Mouse (Mus musculus) hindbrain, embryonic 11.5 days (tissue): ENCODE results near the gene Nptn. TPM values are rescaled to one million over a fixed set of nuclear protein-coding genes. Genes with fewer than 3 reads are reported as not detected.

Experiments
- ATAC-seq: fragments of 200-750 bp; cut with Nextera tagmentation; 2 replicates; pipeline ENCODE4 v1.8.0; 2017; ENCODE audit warnings: mild to moderate bottlenecking, moderate TSS enrichment, moderate library complexity; ENCODE audit not compliant: low FRiP score
- DNase-seq: peaks from one replicate; pipeline ENCODE4 v3.0.0-alpha.2; 2015; ENCODE audit warnings: low spot score
- H3K27ac ChIP-seq: fragments of 300-500 bp; sonication (generic); 2 replicates; pipeline ENCODE4 v1.5.1; 2014; ENCODE audit warnings: mild to moderate bottlenecking, low read depth, low read length
- H3K27me3 ChIP-seq: fragments of 300-500 bp; sonication (generic); 2 replicates; pipeline ENCODE4 v1.6.1; 2014; ENCODE audit warnings: mild to moderate bottlenecking, low read length, moderate library complexity, mixed read lengths; ENCODE audit not compliant: control insufficient read depth, insufficient read depth
- H3K36me3 ChIP-seq: fragments of 300-500 bp; sonication (generic); 2 replicates; pipeline ENCODE4 v1.6.1; 2014; ENCODE audit warnings: mild to moderate bottlenecking, low read length, moderate library complexity, mixed read lengths; ENCODE audit not compliant: control insufficient read depth, insufficient read depth
- H3K4me1 ChIP-seq: fragments of 300-500 bp; sonication (generic); replicated peaks from 2 replicates; pipeline ENCODE4 v1.6.1; 2014; ENCODE audit warnings: low read length, mixed read lengths; ENCODE audit not compliant: control insufficient read depth, insufficient read depth
- H3K4me2 ChIP-seq: fragments of 300-500 bp; sonication (generic); replicated peaks from 2 replicates; pipeline ENCODE4 v1.6.1; 2014; ENCODE audit warnings: mild to moderate bottlenecking, low read depth, low read length
- H3K4me3 ChIP-seq: fragments of 300-500 bp; sonication (generic); 2 replicates; pipeline ENCODE4 v1.5.1; 2014; ENCODE audit warnings: low read depth, low read length
- H3K9ac ChIP-seq: fragments of 300-500 bp; sonication (generic); 2 replicates; pipeline ENCODE4 v1.6.1; 2014; ENCODE audit warnings: low read depth, low read length
- H3K9me3 ChIP-seq: fragments of 300-500 bp; sonication (generic); 2 replicates; pipeline ENCODE4 v1.6.1; 2016; ENCODE audit warnings: low read length; ENCODE audit not compliant: control insufficient read depth
- WGBS: fragments of 180-500 bp; shearing (Covaris S2); extraction: QIAGEN DNeasy Blood & Tissue Kit; methylation state at CpG from one replicate; pipeline ENCODE4 v1.1.7; 2014; 5-methylcytosine and 5-hydroxymethylcytosine counted together
- polyA plus RNA-seq: library from polyadenylated mRNA; unstranded; fragments of >200 nt; fragmentation: Nextera tagmentation; extraction: Ambion mirVana; gene quantifications from 2 replicates; pipeline ENCODE4 v1.2.1, GENCODE M21; 2014

The Nptn gene
- polyA plus RNA-seq, 1 experiment from 2014 or later, result 70.4 TPM

DNA sequence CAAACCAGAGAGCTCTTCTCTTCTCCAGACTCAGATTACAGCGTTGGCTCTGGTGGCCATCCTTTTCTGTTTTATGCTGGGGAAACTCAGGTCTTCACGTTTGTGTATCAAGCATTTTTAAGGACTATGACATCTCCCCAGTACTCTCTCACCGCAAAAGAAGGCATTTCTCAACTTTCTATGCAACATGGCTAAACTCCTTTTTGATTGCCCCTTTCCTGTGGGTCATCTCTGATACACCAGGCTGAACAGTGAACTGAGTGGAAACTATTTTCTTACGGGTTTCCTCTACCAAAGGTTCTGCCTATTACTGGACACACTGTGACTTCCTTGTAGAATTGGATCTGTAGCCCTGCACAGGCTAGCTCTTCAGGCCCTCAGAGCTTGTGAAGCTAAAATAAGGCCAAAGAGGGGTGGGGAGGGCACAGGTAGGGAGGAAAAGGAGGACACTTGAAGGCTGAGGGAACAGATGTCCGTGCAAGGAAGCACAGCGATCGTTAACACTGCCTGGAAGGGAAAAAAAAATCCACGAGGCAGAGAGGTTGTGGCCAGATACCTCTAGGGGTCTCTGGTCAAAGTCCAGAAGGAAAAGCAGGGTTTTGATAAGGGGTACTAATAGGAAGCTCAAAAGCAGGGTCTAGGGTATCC is 633 bp upstream of the Nptn start:
- Histone ChIP-seq H3K4me2 (peak overlapping the region; percentile 40), H3K4me3 (peak overlapping the region; percentile 24), H3K27me3 (no peaks in the 10 kb centered on the region), H3K9ac (peak overlapping the region; percentile 65), H3K36me3 (no peaks in the 10 kb centered on the region), H3K4me1 (no peaks in the 10 kb centered on the region), H3K27ac (peak overlapping the region; percentile 70), H3K9me3 (no peaks in the 10 kb centered on the region)
- 30% methylated on average over 8 of the region's 8 CpGs for WGBS
- no peak; the same call in 1 of the 2 replicates for ATAC-seq
- no peak for DNase-seq

DNA sequence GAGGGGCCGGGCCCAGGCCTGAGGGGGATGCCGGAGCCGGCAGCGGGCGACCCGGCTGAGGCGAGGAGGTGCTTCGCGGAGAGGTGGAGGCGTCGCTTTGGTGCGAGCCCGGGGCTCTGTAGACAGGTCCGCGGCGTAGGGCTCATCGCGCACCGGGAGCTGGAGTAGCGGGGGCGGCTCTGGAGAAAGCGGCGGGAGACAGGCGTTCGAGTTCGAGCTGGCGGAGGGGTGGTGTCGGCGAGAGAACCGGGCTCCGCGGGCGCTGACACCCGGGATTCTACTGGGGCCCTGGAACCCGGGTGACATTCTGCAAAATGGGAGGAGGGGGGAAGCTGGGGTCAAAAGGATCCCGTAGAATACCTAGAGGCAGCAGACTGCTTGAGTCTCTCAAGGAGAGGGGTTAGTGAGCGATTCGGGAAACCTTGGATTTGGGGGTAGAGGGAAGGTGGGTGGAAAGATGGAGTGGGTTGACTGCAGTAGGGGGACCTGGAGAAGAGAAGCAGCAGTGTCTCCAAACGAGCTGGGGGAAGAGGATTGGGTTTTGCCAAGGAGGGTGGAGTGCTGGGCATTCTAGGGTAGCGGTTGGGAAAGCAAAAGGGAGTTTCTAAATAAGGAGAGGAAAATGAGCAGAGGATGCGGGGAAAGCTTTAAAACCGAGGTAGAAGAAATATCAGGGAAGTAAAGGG is 684 bp downstream of the Nptn start:
- Histone ChIP-seq H3K9ac (peak overlapping the region; percentile 96), H3K27ac (peak overlapping the region; percentile 98), H3K9me3 (no peaks in the 10 kb centered on the region), H3K4me1 (no peaks in the 10 kb centered on the region), H3K4me3 (peak overlapping the region; percentile 93), H3K27me3 (no peaks in the 10 kb centered on the region), H3K4me2 (peak overlapping the region; percentile 66), H3K36me3 (no peaks in the 10 kb centered on the region)
- DNase-seq, result peak; percentile 63
- under 1% methylated on average over 42 of the region's 42 CpGs for WGBS
- ATAC-seq, result no peak; the same call in 1 of the 2 replicates

DNA sequence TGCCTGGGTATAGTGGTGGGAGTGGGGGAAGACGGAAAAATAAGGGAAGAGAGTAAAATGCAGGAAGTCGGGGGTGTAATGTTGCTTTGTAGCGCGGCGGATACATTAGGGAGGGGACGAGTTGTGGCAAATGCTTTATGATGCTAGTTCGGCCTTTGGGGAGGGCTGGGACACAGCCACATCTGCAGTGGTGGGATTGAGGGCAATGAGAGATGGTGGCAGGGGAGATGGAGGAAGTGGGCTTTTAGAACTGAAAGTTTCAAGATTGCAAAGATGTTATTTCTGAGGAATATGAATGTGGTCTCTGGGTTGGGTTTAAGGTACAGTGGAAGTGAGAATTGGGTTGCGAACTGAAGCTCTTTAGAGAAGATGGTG is 1.2 kb downstream of the Nptn start:
- H3K27me3 ChIP-seq, result no peaks in the 10 kb centered on the region
- H3K27ac ChIP-seq, result peak overlapping the region; percentile 98
- H3K36me3 ChIP-seq, result no peaks in the 10 kb centered on the region
- H3K4me3 ChIP-seq, result peak overlapping the region; percentile 93
- H3K4me1 ChIP-seq, result no peaks in the 10 kb centered on the region
- peak overlapping the region; percentile 66 for H3K4me2 ChIP-seq
- H3K9ac ChIP-seq, result peak overlapping the region; percentile 96
- WGBS, result 2% methylated on average over 8 of the region's 8 CpGs
- ATAC-seq (no peak), DNase-seq (peak; percentile 46)
- H3K9me3 ChIP-seq, result no peaks in the 10 kb centered on the region

- no peak overlapping the region for H3K9ac ChIP-seq
- DNase-seq (no peak), ATAC-seq (no peak)
- H3K4me1 ChIP-seq, result no peaks in the 10 kb centered on the region
- H3K4me2 ChIP-seq, result no peak overlapping the region
- H3K27me3 ChIP-seq, result no peaks in the 10 kb centered on the region
- no peak overlapping the region for H3K4me3 ChIP-seq
- no peaks in the 10 kb centered on the region for H3K9me3 ChIP-seq
- no peaks in the 10 kb centered on the region for H3K36me3 ChIP-seq
- no peak overlapping the region for H3K27ac ChIP-seq
- WGBS, result 88% methylated on average over 1 of the region's 1 CpGs
These were observed 2.3 kb downstream of the Nptn start for GRCm38 (mm10) chr9:58584323-58584722.

GRCm38 (mm10) chr9:58588657-58589056 is 6.6 kb downstream of the Nptn start:
- ATAC-seq (no peak), DNase-seq (no peak)
- Histone ChIP-seq H3K4me1 (no peaks in the 10 kb centered on the region), H3K4me2 (no peak overlapping the region), H3K4me3 (no peak overlapping the region), H3K36me3 (no peaks in the 10 kb centered on the region), H3K9me3 (no peaks in the 10 kb centered on the region), H3K27ac (no peak overlapping the region), H3K9ac (no peak overlapping the region), H3K27me3 (no peaks in the 10 kb centered on the region)
- WGBS, result 96% methylated on average over 4 of the region's 4 CpGs

- ATAC-seq (no peak), DNase-seq (no peak)
- Histone ChIP-seq H3K27me3 (no peaks in the 10 kb centered on the region), H3K4me1 (no peaks in the 10 kb centered on the region), H3K4me2 (no peak overlapping the region), H3K9ac (no peak overlapping the region), H3K4me3 (no peak overlapping the region), H3K9me3 (no peaks in the 10 kb centered on the region), H3K36me3 (no peaks in the 10 kb centered on the region), H3K27ac (no peak overlapping the region)
- 100% methylated on average over 1 of the region's 1 CpGs for WGBS
These were observed 13.3 kb downstream of the Nptn start for GRCm38 (mm10) chr9:58595313-58595712.

DNA sequence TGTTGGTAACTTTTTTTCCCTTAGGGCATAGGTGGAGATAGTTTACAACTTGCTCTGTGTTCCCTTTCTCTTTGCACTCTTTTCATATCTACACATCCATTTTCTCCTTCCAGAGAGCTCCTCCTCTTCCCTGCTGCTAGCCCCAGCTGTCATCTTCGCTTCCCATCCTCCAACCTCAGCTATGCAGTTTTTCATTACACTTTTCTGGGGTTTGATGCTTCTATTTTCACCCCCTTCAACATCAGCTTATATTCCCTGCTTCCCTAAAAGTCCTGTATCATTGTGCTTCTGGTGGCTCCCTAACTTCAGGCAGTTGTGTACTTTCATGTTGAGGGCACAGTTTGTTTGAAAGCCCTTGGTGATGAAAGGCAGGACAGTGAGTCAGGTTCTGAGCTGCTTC is 31.8 kb downstream of the Nptn start:
- H3K27ac ChIP-seq, result no peak overlapping the region
- H3K27me3 ChIP-seq, result no peaks in the 10 kb centered on the region
- ATAC-seq, result no peak
- no peaks in the 10 kb centered on the region for H3K36me3 ChIP-seq
- H3K9me3 ChIP-seq, result no peaks in the 10 kb centered on the region
- DNase-seq, result no peak
- H3K4me2 ChIP-seq, result no peak overlapping the region
- no peaks in the 10 kb centered on the region for H3K4me1 ChIP-seq
- H3K9ac ChIP-seq, result no peak overlapping the region
- 100% methylated on average over 1 of the region's 1 CpGs for WGBS
- H3K4me3 ChIP-seq, result no peak overlapping the region

GRCm38 (mm10) chr9:58615064-58615938 is 33.3 kb downstream of the Nptn start:
- H3K4me2 ChIP-seq, result no peak overlapping the region
- no peak overlapping the region for H3K4me3 ChIP-seq
- WGBS, result 88% methylated on average over 3 of the region's 3 CpGs
- no peaks in the 10 kb centered on the region for H3K9me3 ChIP-seq
- no peak overlapping the region for H3K27ac ChIP-seq
- H3K4me1 ChIP-seq, result no peaks in the 10 kb centered on the region
- no peak for ATAC-seq
- no peaks in the 10 kb centered on the region for H3K27me3 ChIP-seq
- DNase-seq, result no peak
- H3K36me3 ChIP-seq, result no peaks in the 10 kb centered on the region
- H3K9ac ChIP-seq, result no peak overlapping the region
